Mouse (Mus musculus) brain, embryonic 14.5 days (tissue): ENCODE data around the gene Iqsec1. TPM values are rescaled to one million over a fixed set of nuclear protein-coding genes. Genes with fewer than 3 reads are reported as not detected.

Experiments
- DNase-seq: peaks from one replicate; pipeline ENCODE4 v3.0.0-alpha.2; 2011; ENCODE audit warnings: low read depth
- CTCF ChIP-seq: fragments of 200-500 bp; IDR thresholded peaks from 2 replicates; pipeline ENCODE4 v1.5.1; 2012; ENCODE audit warnings: inconsistent platforms, mild to moderate bottlenecking, moderate library complexity, borderline replicate concordance; ENCODE audit not compliant: insufficient read depth, insufficient read length; ENCODE audit errors: extremely low read depth
- POLR2A ChIP-seq: fragments of 200-500 bp; IDR thresholded peaks from 2 replicates; pipeline ENCODE4 v1.6.1; 2012; ENCODE audit warnings: mild to moderate bottlenecking, inconsistent platforms, borderline replicate concordance; ENCODE audit not compliant: poor library complexity, insufficient read depth, insufficient read length, severe bottlenecking; ENCODE audit errors: extremely low read depth
- polyA plus RNA-seq: library from polyadenylated mRNA; depleted of rRNA; stranded (reverse); fragments of >200 nt; gene quantifications from 2 replicates; pipeline ENCODE4 v1.2.3, GENCODE M21; 2012

Gene Iqsec1
- polyA plus RNA-seq, 1 experiment = 91.1 TPM

DNA sequence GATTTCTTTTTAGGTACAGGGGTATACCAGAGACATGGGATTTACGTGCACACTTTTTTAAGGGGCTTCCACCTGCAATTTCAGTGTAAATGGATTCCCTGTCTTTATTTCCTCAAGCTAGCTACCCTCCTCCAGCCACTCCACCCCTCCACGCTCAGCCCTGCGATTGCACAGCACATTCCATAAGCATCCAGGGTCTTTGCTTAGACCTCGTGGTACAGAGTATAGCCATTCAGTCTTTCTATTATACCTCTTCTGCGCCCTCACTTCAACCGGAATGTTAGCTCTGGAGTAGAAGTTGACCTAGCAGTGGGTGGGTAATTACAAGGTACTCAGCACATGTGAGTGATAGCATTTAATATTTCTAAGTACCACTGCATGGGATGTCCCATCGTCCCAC lies 13.1 kb upstream of the Iqsec1 start:
- DNase-seq = no peak
- no peak for TF ChIP-seq POLR2A

- no peak for TF ChIP-seq CTCF
- TF ChIP-seq POLR2A = no peak
- peak; percentile 57 for DNase-seq
These were observed 12.5 kb upstream of the Iqsec1 start for GRCm38 (mm10) chr6:91000819-91001525.

DNA sequence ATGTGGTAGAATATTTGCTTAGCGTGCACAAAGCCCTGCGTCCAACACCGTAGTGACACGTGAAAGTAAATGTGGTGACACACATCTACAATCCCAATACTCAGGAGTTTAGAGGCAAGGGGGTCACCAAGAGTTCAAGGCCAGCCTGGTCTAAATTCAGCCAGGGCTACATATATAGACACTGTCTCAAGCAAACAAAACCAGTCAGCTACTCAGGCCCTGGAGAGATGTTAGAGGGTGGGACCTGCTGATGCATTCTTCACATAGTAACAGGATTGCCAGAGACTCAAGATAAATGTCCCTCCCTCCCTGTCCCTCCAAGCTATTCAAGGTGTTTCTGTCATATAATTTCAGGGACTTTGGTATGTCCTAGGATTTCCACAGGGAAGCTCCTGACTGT lies 10.7 kb upstream of the Iqsec1 start:
- DNase-seq = no peak
- TF ChIP-seq POLR2A (no peak), CTCF (no peak)

DNA sequence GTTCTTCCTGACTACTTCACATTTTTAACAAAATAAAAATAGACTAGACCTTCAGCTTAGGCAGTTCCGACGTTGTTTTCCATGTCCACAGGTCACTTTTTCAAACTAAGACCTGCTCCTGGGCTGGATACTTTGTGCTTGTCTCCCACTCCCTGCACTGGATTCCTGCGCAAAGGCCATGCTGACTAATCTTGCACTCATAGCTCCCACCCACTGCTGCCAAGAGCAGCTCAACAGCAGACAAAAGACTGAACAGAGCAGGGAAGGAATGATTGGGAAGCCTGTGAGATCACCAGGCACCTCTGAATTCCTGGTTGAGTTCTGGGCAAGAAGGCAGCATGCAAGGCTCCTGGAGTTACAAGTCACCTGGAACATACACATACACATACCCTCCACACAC lies 8.5 kb upstream of the Iqsec1 start:
- no peak for DNase-seq
- TF ChIP-seq CTCF = no peak
- TF ChIP-seq POLR2A = no peak

- TF ChIP-seq POLR2A = no peak
- no peak for TF ChIP-seq CTCF
- no peak for DNase-seq
These were observed 7.7 kb upstream of the Iqsec1 start for GRCm38 (mm10) chr6:90996181-90996580.

- no peak for TF ChIP-seq POLR2A
- TF ChIP-seq CTCF = no peak
- no peak for DNase-seq
These were observed 223 bp downstream of the Iqsec1 start for GRCm38 (mm10) chr6:90988299-90988625.

DNA sequence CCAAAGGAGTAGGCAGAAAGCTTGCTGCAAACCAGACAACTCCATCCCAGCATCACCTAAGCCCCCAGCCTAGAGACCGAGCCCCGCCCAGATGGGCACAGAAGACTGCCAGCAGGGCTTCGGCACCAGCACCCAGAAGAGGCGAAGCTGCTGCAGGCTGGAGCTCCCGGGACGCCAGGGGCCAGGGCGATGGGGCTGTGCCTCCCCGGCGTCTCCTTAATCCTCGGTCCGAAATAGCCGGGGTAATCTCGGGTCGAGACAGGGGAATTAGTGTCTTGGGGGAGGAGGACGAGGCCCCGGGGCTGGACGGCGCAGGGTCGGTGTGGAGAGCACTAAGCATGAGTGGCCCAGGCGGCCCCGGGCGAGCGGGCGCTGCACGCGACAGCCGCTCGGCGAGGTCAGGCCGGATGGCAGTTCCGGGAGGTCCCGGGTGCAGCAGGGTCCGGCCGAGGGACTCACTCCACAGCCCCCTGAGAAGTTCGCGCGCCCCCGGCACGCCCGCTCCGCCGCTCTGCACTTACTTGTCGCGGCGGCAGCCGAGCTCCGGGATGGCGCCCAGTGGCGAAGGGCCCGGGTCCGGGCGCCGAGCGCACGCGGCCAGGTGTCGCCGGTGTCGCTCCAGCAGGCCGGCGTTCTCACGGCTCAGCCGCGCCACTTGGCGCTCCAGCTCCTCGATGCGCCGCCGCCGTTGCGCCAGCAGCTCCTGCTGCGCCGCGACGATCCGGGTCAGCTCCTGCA lies 755 bp downstream of the Iqsec1 start:
- TF ChIP-seq CTCF (no peak), POLR2A (no peak)
- DNase-seq = peak; percentile 48

- DNase-seq = no peak
- TF ChIP-seq POLR2A (no peak), CTCF (no peak)
These were observed 4.4 kb downstream of the Iqsec1 start for GRCm38 (mm10) chr6:90984101-90984500.

DNA sequence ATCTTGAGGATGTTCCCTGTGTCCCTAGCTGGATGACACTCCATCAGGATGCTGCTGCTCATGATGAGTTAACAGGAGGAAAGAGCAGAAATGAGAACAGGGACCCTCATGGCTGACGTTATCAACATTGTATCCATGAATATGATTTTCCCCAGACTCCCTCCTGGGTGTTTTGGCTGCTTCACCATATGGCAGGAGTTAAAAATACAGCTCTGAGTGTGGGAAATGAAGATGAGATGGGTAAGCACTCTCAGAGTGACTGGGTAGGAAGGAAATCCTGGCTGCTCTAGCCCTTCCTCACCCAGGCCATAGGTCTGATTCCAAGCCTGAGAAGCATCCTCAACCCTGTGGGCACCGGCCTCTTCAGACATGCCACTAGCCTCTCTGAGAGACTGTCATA lies 14.2 kb downstream of the Iqsec1 start:
- no peak for TF ChIP-seq POLR2A
- TF ChIP-seq CTCF = no peak
- DNase-seq = peak; percentile 21

DNA sequence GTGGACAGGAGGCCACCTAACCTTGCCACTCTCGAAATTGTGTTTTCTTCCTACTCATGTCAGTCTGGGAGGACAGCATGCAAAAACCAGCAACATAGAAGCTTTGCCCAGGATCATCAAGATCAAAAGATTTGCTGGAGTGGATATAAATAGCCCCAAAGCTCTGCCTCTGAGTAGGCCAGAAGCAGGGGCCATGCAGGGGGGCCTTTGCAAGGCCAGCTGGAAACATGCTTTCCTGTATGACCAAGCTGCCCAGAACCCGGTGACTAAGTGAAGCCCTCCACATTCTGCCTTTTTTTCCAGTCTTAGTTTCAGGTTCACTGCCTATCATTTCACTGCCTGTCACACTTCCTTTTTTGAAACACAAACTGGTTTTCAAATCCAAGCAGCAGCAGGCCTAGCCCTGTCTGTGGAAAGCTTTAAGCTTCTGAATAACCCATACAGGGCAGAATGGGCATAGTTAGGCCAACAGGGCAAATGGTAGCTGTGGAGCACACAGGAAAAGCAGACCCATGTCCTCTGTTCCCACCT lies 19.1 kb downstream of the Iqsec1 start:
- TF ChIP-seq CTCF = no peak
- no peak for TF ChIP-seq POLR2A
- DNase-seq = peak; percentile 53

- no peak for TF ChIP-seq POLR2A
- TF ChIP-seq CTCF = no peak
- DNase-seq = no peak
These were observed 35.1 kb downstream of the Iqsec1 start for GRCm38 (mm10) chr6:90953349-90953748.

GRCm38 (mm10) chr6:90950936-90951335 lies 37.5 kb downstream of the Iqsec1 start:
- TF ChIP-seq CTCF = no peak
- TF ChIP-seq POLR2A = no peak

GRCm38 (mm10) chr6:90948097-90948496 lies 40.4 kb downstream of the Iqsec1 start:
- TF ChIP-seq POLR2A = no peak
- TF ChIP-seq CTCF = no peak
- peak; percentile 63 for DNase-seq

More at GRCm38 (mm10) chr6:90950936-90951335, 37.5 kb downstream of the Iqsec1 start:
- DNase-seq = no peak
